Mouse (Mus musculus) bone marrow, adult 2 months (tissue): ENCODE results near the gene 1190005I06Rik.

Experiments used
- CTCF ChIP-seq: fragments of 200-500 bp; IDR thresholded peaks from 2 replicates; pipeline ENCODE4 v1.5.1; 2011; ENCODE audit warnings: low read length, control low read depth; ENCODE audit not compliant: control insufficient read depth, insufficient read depth
- POLR2A ChIP-seq: fragments of 200-500 bp; IDR thresholded peaks from 2 replicates; pipeline ENCODE4 v1.6.1; 2011; ENCODE audit warnings: low read depth, mild to moderate bottlenecking, control low read depth, low read length, borderline replicate concordance; ENCODE audit not compliant: control insufficient read depth

DNA sequence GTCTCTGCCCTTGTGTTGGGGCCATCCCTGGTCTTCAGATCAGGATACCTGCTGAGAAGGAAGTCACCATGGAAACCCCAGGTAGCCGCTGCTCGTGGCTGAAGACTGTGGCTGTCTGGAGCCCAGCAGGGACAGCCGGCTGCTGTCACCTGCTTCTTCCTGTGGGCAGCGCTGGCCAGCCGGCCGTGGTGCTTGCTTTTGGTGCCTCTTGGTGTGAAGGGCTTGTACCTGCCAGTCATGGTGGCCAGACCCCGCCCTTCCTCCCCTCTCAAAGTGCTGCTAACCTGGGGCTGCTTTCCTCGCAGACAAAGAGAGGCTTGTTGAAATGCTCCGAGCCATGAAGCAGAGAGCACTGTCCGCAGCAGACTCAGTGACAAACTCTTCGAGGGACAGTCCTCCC lies 73.6 kb downstream of the 1190005I06Rik start:
- TF ChIP-seq CTCF: no peak
- no peak for TF ChIP-seq POLR2A
